Mouse (Mus musculus): Measurements from ENCODE around the gene Morn1.
A peak's percentile ranks its signal among the peaks of the same experiment; 100 is the strongest.

Gene Morn1

DNA sequence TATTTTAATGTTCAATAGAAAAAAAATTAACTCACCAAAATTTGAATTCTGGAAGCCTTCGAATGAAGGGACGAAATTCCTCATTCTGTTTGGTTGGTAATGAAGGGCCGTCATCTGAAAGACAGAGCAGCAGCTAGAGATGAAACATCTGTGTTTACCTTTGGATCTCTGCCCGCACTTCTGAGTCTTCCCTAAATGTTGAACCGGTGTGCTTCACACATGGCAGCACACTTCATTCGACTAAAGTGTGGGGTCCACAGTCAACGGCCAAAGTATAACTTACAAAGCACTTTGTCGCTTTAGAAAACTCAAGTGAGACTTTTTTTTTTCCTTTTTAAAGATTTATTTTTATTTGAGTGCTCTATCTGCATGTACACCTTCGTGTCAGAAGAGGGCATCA is 9.7 kb upstream of the Morn1 start:
- no peak for DNase-seq (ENCODE audit: inconsistent age in 2 of 2, low spot score in 1 of 2)

DNA sequence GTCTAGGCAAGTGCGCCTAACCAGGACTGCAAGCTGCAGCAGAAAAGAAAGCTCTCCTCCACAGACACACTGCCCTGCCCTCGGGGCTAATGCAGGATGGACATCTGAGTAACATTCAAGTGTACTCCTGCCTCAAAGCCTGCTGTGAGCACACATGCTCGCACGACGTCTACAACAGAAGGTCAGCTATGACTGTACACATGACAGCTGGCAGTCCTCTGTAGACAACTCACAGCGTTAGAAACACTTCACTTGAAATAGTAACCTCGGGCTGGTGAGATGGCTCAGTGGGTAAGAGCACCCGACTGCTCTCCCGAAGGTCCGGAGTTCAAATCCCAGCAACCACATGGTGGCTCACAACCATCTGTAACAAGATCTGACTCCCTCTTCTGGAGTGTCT is 7.6 kb upstream of the Morn1 start:
- peak; percentile 49 to 83 for DNase-seq (ENCODE audit: inconsistent age in 2 of 2, low spot score in 1 of 2)

DNA sequence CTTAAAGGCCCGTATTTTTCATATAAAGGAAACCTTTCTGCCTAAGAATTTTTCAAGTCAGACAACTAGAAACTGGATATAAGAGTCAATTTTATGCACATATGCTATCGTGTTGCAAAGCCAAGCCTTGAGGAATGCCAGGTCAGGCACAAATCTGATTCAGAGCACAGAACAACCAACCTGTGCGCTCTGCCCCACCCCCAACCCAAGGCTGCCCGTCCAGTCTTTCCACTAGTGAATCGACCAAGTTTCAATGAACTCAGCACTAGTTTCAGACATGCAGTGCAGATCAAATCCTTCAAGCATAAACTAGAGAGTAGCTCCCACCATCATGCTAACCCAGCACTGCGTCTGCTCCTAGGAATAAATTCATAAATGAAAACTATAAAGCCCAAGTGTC is 6.7 kb upstream of the Morn1 start:
- DNase-seq (ENCODE audit: inconsistent age in 2 of 2, low spot score in 1 of 2) = peak in 1 of 2 experiments; percentile 22

DNA sequence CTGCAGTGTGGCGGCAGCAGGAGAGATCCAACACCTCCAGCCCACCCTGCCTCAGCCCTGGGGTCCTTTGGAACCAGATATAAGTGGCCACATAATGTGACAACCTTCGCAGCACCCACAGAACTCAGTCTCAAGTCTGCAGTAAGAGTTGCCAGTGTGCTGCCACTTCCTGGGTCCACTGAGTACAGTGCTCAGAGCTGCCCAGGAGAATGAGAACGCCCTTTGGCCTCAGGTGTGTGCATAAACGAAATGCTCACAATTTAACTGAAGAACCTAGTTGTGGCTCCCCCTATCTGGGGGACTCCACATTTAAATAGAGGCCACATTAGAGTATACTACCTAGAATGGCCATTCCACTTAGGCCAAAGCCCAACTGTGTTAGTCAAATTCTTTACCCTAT is 2.8 kb upstream of the Morn1 start:
- DNase-seq (ENCODE audit: inconsistent age in 2 of 2, low spot score in 1 of 2) = no peak

DNA sequence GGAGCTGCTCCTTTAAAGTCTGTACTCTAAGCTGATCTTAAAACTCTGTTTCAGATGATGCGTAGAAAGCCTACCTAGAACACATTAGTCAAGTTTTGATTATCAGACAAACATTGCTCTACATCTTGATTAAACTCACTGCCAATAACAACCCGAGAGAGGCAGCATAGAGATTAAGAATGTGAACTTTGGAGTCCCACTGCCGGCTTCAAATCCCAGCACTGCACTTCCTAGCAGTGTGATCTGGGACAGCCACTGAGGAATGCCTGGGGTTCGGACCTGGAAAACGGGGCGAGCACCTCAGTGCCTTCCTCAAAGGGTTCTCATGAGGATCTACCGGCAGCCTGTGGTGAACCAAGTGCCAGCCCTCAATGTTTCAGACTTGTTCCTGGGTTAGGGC is 2.0 kb upstream of the Morn1 start:
- DNase-seq (ENCODE audit: inconsistent age in 2 of 2, low spot score in 1 of 2) = no peak

DNA sequence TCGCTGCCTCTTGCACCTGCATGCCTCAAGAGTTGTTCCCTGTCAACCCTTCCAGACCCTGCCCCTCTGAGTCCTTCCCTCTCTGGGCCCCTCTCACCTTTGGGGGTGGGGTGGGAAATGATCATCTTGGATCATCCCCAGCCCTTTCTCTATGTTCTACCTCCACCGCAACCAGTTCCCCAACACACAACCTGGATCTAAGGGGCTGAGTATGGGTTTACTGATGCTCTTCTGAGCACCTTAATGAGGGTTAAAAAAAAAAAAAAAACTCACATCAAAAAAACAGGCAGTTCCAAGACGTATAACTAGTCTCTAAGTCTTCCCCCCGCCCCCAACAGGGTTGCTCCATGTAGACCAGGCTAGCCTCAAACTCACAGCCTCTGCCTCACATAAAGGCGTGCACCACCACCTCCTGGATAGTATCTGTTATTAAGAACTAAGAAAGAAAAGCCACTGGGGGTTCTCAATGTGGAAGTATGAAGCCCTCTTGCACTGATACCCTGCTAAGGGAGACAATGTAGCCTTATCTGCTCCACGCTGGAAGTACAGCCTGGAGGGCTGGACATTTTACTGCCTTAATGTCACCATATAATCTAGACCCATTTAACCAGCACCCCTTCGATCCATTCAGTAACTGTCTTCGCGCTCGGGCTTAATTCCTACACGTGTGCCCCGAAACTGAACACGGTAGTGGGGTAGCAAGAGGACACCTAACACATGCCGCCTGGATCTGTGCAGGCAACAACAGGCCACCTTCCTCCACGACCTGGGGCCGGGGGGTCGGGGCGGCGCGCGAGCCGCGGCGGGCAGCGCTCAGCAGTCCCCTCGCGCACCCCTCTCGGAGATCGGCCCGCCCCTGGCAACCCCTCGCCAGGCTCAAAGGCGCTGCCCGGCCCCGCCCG is 920 bp upstream of the Morn1 start:
- no peak for DNase-seq (ENCODE audit: inconsistent age in 2 of 2, low spot score in 1 of 2)

DNA sequence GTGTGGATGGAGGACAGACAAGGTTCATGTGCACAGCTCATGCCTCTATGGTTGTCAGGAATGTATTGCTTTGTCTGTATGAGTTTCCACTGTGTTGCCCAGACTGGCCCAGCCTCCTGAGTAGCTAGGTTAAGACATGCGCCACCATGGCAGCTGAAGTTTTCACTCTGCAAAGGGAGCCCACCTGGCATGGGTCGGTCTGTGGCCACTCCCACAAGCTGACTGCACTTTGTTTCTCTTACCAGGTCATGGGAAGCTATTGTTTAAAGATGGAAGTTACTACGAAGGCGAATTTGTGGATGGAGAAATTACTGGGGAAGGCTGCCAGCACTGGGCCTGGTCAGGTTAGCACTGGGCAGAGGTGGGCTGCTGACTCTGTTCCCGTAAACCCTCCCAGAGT is 2.9 kb downstream of the Morn1 start:
- DNase-seq (ENCODE audit: inconsistent age in 2 of 2, low spot score in 1 of 2) = no peak

DNA sequence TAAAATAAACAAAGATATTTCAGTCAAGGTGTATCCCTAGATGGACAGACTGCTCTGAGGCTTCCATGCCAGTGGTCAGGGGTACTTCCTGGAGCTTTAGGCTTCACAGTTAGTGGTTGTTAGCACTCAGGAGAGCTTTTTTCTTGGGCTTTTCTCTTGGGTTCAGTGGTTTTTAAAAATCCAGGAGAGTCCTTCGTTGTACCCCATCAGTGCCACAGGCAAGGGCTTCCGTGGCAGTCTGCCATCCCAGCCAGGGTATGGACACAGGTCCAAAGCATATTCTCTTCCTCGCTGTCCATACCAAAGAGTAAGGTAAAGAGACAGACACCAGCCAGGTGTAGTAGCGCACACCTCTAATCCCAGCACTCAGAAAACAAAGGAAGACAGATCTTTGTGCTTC is 3.8 kb downstream of the Morn1 start:
- DNase-seq (ENCODE audit: inconsistent age in 2 of 2, low spot score in 1 of 2) = no peak

DNA sequence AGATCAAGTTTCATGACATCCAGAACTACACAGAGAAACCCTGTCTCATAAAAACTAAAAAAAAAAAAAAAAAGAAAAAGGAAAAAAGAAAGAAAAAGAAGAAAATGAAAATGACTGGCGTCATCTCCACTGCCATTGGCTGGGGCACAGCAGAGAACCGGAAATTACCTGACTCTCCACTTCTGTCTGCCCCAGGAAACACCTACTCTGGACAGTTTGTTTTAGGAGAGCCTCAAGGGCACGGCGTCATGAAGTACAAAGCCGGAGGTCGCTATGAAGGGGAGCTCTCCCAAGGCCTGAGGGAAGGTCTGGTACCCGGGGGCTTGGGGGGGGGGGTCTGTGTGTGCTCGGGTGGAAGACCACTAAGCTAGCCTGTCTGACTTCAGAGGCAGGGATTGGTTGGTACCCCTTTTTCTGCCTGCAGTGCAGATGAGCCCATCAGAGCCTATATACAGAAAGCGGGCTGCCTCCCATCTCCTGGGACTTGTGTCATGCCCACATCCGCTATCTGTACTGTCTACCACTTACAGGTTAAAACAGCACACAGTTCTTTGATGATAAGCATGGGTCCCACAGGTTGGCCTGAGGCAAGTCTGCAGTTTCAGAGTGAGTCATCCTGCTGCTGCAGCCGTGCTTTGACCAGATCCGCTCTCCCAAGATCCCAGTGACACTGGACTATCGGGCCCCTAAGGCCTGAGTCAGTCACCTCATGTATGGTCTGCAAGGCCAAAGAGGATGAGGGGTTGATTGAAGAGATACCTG is 4.5 kb downstream of the Morn1 start:
- DNase-seq (ENCODE audit: inconsistent age in 2 of 2, low spot score in 1 of 2) = no peak

DNA sequence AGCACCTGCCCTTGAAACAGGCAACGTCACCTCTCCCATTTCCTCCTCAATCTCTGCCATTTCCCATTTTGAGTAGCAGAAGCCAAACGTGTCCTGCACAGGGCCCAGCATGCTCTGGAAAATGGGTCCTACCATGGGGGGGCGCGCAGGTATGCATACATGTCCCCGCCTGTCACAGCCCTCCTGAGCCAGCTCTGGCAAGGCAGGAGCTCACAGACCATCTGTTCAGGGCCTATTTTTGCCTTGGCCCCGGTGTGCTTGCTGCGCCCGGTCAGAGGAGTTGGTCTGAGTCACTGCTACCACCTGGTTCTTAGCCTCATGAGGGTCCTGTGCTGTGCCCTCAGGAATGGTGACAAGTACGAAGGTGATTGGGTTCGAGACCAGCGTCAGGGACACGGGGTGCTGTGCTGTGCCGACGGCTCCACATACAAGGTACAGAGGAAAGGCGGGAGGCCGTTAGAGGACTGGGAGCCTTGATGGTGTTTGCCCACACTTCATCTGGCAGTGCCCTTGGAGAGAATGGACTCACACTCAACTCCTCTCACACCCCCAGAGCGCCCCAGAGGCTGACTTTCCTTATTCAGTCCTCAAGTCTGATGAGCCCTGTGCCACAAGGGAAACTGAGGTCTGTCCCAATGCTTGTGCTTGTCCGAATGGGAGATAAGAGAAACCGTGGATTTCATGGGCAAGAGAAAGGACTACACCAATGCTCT is 6.5 kb downstream of the Morn1 start:
- no peak for DNase-seq (ENCODE audit: inconsistent age in 2 of 2, low spot score in 1 of 2)

DNA sequence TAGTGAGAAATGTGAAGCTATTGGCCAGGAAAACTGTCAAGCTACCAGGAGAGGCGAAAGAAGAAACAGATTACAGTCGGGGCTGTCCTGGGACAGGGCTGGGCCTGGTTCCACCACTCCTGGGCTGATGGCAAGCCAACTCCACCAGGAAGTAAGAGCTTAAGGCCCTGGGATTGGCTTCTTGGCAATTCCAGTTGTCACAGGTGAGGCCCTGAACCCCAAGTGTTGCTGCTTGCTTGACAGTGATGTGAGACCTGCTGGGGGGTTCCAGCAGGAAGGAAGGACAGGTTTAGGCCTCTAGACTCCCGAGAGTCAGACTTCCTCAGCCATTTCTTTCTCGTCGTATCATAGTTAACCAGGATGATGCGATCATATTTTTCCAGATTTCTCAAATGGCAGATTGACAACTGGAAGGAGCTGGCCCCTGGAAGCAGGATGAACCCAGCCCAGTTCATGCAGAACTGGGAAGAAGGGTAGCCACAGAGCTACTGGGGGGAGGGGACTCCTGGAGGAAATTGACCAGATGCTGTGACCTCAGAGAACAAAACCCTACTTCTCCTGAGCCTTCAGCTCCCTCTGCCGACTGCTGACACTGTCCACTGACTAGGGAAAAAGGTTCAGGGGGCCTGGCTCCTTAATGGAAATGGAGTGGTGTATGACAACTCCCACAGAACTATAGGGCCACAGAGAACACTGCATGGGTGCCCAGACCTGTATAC is 7.2 kb downstream of the Morn1 start:
- DNase-seq (ENCODE audit: inconsistent age in 2 of 2, low spot score in 1 of 2) = no peak

DNA sequence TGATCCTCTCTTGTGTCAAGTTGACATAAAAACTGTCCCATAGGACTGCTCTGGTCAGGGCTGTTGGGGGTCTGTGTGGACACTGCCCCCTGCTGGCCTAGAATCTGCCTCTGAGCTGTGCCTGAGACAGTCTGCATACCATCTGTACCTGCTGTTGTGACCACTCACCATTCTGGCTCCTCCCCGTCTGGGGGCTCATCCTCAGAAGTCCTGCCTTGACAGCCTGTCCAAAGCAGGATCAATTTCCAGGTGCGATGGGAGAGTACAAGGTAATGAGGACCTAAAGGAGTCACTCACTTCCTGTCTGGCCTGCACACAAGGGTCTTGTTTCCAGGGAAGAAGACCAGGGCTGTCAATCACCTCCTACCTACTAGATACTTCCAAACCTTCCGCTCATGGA is 8.2 kb downstream of the Morn1 start:
- DNase-seq (ENCODE audit: inconsistent age in 2 of 2, low spot score in 1 of 2) = peak; percentile 44 to 78

DNA sequence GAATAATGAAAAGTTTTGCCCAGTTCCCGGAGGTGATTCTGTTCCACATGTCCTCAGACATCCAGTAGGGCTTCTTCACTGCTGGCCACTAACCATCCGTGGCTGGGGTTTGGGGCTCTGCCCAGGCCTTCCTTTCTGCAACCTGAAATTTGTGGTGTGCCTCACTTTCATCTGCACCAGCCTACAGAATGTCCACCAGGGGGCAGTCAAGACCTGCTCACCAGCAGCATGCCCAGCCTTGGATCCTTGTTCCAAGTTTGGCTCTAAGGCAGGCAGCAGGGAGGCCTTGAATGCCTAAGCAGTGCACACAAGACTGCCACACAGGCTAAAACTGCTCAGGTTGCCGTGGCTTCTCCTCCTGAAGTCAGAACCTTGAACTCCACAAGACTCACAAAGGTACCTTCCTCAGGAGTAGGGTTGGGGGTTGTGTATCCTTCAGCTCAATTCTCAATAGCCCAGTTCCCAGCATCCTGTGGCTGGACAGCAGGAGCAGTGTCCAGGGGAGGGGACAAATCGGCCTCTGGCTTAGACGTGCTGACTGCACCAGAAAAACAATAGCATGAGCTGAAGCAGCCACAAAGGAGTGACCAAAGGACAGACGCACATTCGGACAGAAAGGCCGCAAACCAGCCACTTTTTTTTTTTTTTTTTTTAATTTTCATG is 9.0 kb downstream of the Morn1 start:
- DNase-seq (ENCODE audit: inconsistent age in 2 of 2, low spot score in 1 of 2) = peak; percentile 89 to 96

DNA sequence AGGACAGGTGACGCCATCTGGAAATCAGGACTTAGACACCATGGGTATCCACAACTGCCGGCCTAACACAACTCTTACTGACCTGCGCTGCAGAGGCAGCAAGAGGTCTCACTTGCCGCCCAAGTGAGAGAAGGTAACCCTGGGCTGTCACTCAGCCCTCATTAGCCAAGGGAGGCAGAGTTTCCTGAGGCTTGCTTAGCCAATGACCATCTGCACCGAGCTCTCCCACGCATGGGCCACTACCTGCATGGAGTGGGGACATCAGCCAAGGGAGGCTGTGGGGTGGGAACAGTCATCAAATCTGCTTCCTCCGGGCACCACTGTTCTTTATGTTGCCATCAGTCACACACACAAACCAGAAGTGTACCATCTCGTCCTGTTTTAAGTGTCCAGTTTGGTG is 9.6 kb downstream of the Morn1 start:
- DNase-seq (ENCODE audit: inconsistent age in 2 of 2, low spot score in 1 of 2) = no peak

DNA sequence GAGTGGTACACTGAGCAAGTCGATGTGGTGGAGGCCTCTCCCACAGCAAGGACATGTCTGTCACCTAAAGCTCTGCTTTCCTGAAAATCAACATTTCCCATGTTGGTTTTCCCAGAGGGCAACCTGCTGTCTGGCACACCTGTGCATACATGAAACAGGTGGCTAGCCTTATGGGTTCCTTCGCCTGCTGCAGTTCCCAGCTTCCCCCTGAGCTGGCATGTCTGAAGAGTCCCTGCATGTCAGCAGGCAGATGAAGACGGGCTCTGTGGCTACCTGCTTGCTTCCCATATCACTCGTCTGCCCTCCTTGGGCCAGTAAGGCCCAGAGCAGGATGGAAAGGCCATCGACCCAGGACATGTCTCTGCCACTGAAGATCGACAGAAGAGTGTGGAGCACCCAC is 11.1 kb downstream of the Morn1 start:
- DNase-seq (ENCODE audit: inconsistent age in 2 of 2, low spot score in 1 of 2) = no peak

DNA sequence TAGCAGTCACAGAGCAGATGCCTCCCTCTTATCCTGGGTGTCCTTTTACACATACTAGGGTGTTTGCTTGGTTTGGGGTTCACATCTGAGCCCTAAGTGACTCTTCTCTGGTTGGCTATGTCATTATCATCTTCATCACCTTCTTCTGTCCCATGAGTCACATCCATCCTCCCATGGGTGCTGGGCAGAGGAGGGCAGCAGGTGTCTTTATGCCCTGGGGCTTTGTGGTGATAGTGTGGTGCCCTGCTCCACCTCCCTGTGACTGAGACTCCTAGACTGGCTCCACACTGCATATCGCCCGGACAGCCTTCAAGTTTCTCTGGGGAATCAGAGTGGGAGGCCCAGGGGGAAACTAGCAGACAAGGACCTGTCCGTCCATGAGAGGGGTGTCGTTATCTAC is 12.2 kb downstream of the Morn1 start:
- DNase-seq (ENCODE audit: inconsistent age in 2 of 2, low spot score in 1 of 2) = no peak

DNA sequence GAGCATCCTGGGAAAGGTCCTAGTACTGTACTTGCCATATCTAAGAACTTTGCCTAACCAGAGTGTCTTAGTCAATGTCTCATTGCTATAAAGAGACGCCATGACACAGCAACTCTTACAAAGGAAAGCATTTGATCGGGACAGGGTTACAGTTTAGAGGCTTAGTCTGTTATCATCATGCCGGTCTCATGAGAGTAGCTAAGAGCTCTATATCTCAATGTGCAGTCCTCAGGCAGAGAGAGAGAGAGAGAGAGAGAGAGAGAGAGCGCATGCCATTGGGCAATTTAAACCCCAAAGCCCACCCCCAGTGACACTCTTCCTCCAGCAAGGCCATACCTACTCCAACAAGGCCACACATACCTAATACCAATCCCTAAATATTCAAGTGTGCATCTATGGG is 21.5 kb downstream of the Morn1 start:
- DNase-seq (ENCODE audit: inconsistent age in 2 of 2, low spot score in 1 of 2) = no peak

DNA sequence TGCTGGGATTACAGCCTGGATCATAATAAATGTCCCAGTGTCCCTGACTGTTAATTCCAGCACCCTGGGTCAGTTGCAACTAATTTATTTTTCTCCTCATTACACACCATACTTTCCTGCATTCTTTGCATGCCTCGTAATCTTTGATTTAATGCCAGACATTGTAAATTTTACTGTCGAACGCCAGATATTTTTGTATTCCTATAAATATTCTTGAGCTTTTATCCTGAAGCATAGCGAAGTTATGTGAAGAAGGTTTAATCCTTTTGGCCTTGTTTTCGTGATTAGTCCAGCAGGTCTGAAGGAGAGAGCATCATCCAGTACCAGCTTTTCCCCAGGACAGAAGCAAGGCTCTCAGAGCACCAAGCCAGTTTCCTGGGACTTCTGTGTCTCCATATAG is 23.1 kb downstream of the Morn1 start:
- no peak for DNase-seq (ENCODE audit: inconsistent age in 2 of 2, low spot score in 1 of 2)

DNA sequence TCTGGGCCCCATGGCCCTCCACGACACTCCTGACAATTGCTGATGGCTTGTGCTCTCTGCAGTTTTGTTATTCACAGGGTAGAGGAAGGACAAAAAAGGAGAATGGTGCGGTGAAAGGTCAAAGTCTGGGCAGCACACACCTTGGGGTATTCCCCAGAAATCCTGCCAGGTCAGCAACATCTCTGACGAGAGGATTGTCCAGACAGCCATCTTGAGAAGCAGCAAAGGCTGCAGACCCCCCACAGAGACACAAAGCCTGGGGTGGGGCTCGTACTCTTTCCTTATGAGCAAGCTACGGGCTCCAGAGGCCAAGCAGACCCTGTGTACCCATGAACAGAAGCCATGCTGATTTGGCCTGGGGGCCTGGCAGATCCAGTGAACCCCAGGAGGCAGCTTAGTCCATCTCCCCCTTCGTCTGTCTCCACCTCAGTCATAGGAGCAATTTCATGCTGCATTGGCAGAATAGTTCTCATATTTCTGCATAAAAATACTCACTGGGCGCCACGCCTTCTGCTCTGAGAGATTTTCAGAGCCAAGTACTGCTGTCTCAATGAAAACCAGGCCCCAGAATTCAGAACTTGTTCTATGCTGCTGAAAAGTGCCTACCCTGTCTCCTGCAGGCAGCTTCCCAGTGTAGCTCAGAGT is 27.5 kb downstream of the Morn1 start:
- no peak for DNase-seq (ENCODE audit: inconsistent age in 2 of 2, low spot score in 1 of 2)

DNA sequence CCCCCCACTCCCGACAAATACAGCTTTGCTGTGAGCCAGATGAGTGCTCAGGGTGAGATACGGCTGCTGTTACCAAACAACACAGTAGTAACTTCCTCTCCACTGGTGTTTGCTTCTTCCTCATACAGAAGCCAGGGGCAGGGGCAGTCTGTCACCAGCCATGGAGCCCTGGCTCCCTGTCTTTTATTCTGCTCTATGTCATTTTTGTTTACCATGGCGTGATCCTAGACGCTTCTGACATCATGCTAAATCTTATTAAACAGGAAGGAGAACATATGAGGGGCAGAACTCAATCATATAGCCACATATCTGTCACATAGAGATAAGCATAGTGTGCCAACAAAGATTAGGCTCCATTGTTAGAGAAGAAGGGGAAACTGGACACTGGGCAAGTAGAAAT is 30.2 kb downstream of the Morn1 start:
- DNase-seq (ENCODE audit: inconsistent age in 2 of 2, low spot score in 1 of 2) = no peak
